Mouse (Mus musculus) liver, postnatal 0 days (tissue): ENCODE data around the gene Ggt5.

ENCODE experiments used
- CTCF ChIP-seq: sonication (generic); IDR thresholded peaks from 2 replicates; pipeline ENCODE4 v1.5.1; 2016; ENCODE audit warnings: antibody characterized with exemption, low read depth
- EP300 ChIP-seq: IDR thresholded peaks from 2 replicates; pipeline ENCODE4 v1.6.1; 2016; ENCODE audit warnings: antibody characterized with exemption, low read depth, mild to moderate bottlenecking

GRCm38 (mm10) chr10:75608975-75609374 lies 19.8 kb downstream of the Ggt5 start:
- TF ChIP-seq CTCF: no peak
- TF ChIP-seq EP300: no peak
